Mouse (Mus musculus) midbrain, embryonic 15.5 days (tissue): ENCODE measurements at regions not wholly inside any gene's neighbourhood (a gene's known extent, or its start where the extent isn't known, plus 50 kb on each side); places are given as distances from the start of the nearest gene placed in this dataset.

ENCODE experiments used
- ATAC-seq: fragments of 200-750 bp; cut with Nextera tagmentation; replicated peaks from 2 replicates; pipeline ENCODE4 v1.8.0; 2017; ENCODE audit warnings: moderate TSS enrichment
- H3K27ac ChIP-seq: fragments of 300-500 bp; sonication (generic); 2 replicates; pipeline ENCODE4 v1.5.1; 2015; ENCODE audit warnings: mild to moderate bottlenecking, inconsistent platforms
- H3K27me3 ChIP-seq: fragments of 300-500 bp; sonication (generic); replicated peaks from 2 replicates; pipeline ENCODE4 v1.6.1; 2015; ENCODE audit warnings: inconsistent platforms
- H3K36me3 ChIP-seq: fragments of 300-500 bp; sonication (generic); replicated peaks from 2 replicates; pipeline ENCODE4 v1.6.1; 2015; ENCODE audit warnings: inconsistent platforms
- H3K4me1 ChIP-seq: fragments of 300-500 bp; sonication (generic); 2 replicates; pipeline ENCODE4 v1.6.1; 2015; ENCODE audit warnings: inconsistent platforms
- H3K4me2 ChIP-seq: fragments of 300-500 bp; sonication (generic); 2 replicates; pipeline ENCODE4 v1.6.1; 2015; ENCODE audit warnings: inconsistent platforms, mild to moderate bottlenecking, moderate library complexity
- H3K4me3 ChIP-seq: fragments of 300-500 bp; sonication (generic); 2 replicates; pipeline ENCODE4 v1.5.1; 2015; ENCODE audit warnings: mild to moderate bottlenecking, inconsistent platforms
- H3K9ac ChIP-seq: fragments of 300-500 bp; sonication (generic); 2 replicates; pipeline ENCODE4 v1.6.1; 2015; ENCODE audit warnings: mild to moderate bottlenecking, inconsistent platforms
- H3K9me3 ChIP-seq: fragments of 300-500 bp; sonication (generic); 2 replicates; pipeline ENCODE4 v1.6.1; 2016; ENCODE audit warnings: inconsistent platforms
- WGBS: fragments of 180-500 bp; shearing (Covaris S2); methylation state at CpG from one replicate; pipeline ENCODE4 v1.1.7; 2015; ENCODE audit warnings: mixed read lengths; 5-methylcytosine and 5-hydroxymethylcytosine counted together

DNA sequence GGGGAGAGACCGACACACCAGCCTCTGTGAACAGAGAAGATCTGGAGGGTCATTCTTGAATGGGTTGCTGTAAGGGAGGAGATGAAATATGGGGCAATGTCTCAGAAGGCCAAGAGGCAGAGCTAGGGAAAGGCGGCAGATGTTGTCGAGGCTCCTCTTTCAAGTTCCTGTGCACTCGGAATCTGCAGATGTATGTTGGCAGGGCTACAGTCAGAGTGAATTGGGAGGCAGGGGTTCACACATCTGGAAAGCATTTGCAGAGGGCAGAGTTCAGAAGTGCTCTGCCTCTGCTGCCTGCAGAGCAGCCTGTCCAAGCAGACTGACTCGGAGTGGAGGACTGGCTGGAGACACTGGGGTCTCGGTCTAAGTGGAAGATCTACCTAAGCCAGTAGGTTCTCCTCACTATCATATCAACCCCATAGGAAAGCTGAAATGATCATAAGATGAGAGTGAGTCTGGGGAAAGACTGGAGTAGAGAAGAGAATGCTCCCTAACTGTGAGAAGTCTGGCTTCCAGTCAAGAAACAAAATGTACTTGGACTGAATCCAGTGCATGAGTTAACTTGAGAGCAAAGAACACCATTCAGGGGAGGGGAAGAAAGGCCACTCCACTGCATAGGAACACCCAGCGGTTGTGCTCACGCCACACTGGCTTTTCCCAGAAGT is 68.1 kb upstream of the Cd180 start:
- peaks cover 9% of the 10 kb centered on the region; the same call in 1 of the 2 replicates for H3K4me1 ChIP-seq
- WGBS = 74% methylated on average over 8 of the region's 8 CpGs
- H3K4me2 ChIP-seq = no peak overlapping the region
- H3K9ac ChIP-seq = no peak overlapping the region
- H3K27me3 ChIP-seq = no peaks in the 10 kb centered on the region
- H3K27ac ChIP-seq = no peak overlapping the region
- no peak overlapping the region for H3K4me3 ChIP-seq
- H3K9me3 ChIP-seq = no peaks in the 10 kb centered on the region
- H3K36me3 ChIP-seq = no peaks in the 10 kb centered on the region
- ATAC-seq = 0 out of 2 replicates have a peak, but pooled peaks have one; percentile 21

GRCm38 (mm10) chr13:102625836-102626340 is 67.5 kb upstream of the Cd180 start:
- Histone ChIP-seq H3K4me1 (peaks cover 9% of the 10 kb centered on the region; the same call in 1 of the 2 replicates), H3K36me3 (no peaks in the 10 kb centered on the region), H3K9ac (no peak overlapping the region), H3K9me3 (no peaks in the 10 kb centered on the region), H3K27ac (no peak overlapping the region), H3K27me3 (no peaks in the 10 kb centered on the region), H3K4me3 (no peak overlapping the region), H3K4me2 (no peak overlapping the region)
- 71% methylated on average over 5 of the region's 5 CpGs for WGBS
- ATAC-seq = no peak

- Histone ChIP-seq H3K9ac (no peak overlapping the region), H3K27me3 (no peaks in the 10 kb centered on the region), H3K9me3 (no peaks in the 10 kb centered on the region), H3K27ac (no peak overlapping the region), H3K4me3 (no peak overlapping the region), H3K4me1 (peaks cover 9% of the 10 kb centered on the region; the same call in 1 of the 2 replicates), H3K4me2 (no peak overlapping the region), H3K36me3 (no peaks in the 10 kb centered on the region)
- WGBS = 59% methylated on average over 4 of the region's 4 CpGs
- 0 out of 2 replicates have a peak, but pooled peaks have one; percentile 21 for ATAC-seq
Measured at GRCm38 (mm10) chr13:102627786-102628185, 65.6 kb upstream of the Cd180 start.

DNA sequence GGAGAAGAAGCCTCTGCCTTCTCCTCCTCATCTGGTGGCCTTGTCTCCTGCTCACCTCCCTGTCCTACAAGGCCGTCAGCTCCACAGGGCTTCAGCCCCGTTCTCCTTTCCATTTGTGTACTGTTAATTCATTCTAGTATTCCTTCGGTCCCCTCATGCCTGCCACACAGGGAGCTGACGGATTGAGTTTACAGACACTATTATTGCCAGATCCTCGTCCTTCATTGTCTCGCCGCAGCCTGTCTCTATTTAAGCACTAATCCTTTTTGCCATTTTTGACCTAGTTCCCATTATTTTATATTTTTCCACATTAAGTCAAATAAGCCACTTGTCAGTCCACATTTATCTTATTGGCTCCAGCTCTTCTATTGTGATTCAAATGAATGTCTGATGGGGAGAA is 64.2 kb upstream of the Cd180 start:
- Histone ChIP-seq H3K4me3 (no peak overlapping the region), H3K9me3 (no peaks in the 10 kb centered on the region), H3K36me3 (no peaks in the 10 kb centered on the region), H3K4me1 (peaks cover 9% of the 10 kb centered on the region; the same call in 1 of the 2 replicates), H3K4me2 (peak overlapping the region; percentile 6; the same call in 1 of the 2 replicates), H3K27ac (no peak overlapping the region), H3K27me3 (peaks cover 6% of the 10 kb centered on the region), H3K9ac (no peak overlapping the region)
- ATAC-seq = no peak; the same call in 1 of the 2 replicates
- 19% methylated on average over 7 of the region's 7 CpGs for WGBS

GRCm38 (mm10) chr13:102634236-102634957 is 59.0 kb upstream of the Cd180 start:
- H3K27ac ChIP-seq = no peak overlapping the region
- no peak for ATAC-seq
- H3K36me3 ChIP-seq = no peaks in the 10 kb centered on the region
- WGBS = 94% methylated on average over 10 of the region's 10 CpGs
- H3K9ac ChIP-seq = no peak overlapping the region
- peaks cover 7% of the 10 kb centered on the region for H3K27me3 ChIP-seq
- H3K4me1 ChIP-seq = 0 out of 2 replicates have a peak, but pooled peaks cover 10% of the 10 kb centered on the region
- no peak overlapping the region for H3K4me2 ChIP-seq
- no peak overlapping the region for H3K4me3 ChIP-seq
- no peaks in the 10 kb centered on the region for H3K9me3 ChIP-seq

DNA sequence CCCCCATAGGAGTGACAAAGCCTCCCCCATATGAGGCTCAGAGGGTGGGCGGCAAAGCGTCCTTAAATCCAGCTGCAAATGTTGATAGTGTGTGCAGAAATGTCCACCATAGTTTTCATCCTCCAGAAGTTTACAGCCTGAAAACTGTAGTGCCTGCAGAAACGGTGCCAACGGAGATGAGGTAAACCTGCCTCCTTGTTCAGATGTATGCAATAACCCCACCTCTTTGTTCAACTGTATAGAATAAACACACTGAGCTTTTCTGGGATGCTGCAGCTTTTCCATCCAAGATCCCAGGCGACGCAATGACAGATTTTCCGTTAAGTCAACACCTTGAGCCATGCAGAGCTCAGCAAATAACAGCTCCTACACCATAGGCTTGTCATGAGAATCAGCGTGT is 57.3 kb upstream of the Cd180 start:
- Histone ChIP-seq H3K9me3 (no peaks in the 10 kb centered on the region), H3K4me3 (no peak overlapping the region), H3K27ac (no peak overlapping the region), H3K9ac (no peak overlapping the region), H3K27me3 (peaks cover 7% of the 10 kb centered on the region), H3K4me1 (0 out of 2 replicates have a peak, but pooled peaks cover 5% of the 10 kb centered on the region), H3K36me3 (no peaks in the 10 kb centered on the region), H3K4me2 (no peak overlapping the region)
- WGBS = 45% methylated on average over 8 of the region's 8 CpGs
- ATAC-seq = peak; percentile 58; the same call in 1 of the 2 replicates

GRCm38 (mm10) chr13:102637059-102637458 is 56.3 kb upstream of the Cd180 start:
- WGBS = 8% methylated on average over 5 of the region's 5 CpGs
- ATAC-seq = no peak
- peaks cover 7% of the 10 kb centered on the region for H3K27me3 ChIP-seq

GRCm38 (mm10) chr13:102639651-102640050 is 53.7 kb upstream of the Cd180 start:
- no peaks in the 10 kb centered on the region for H3K27me3 ChIP-seq
- WGBS = 94% methylated on average over 9 of the region's 9 CpGs

More at GRCm38 (mm10) chr13:102637059-102637458, 56.3 kb upstream of the Cd180 start:
- Histone ChIP-seq H3K4me2 (no peak overlapping the region), H3K27ac (no peak overlapping the region), H3K36me3 (no peaks in the 10 kb centered on the region), H3K9me3 (no peaks in the 10 kb centered on the region), H3K9ac (no peak overlapping the region), H3K4me1 (0 out of 2 replicates have a peak, but pooled peaks cover 5% of the 10 kb centered on the region), H3K4me3 (no peak overlapping the region)

GRCm38 (mm10) chr13:102640171-102640570 is 53.2 kb upstream of the Cd180 start:
- WGBS = 56% methylated on average over 3 of the region's 3 CpGs

More at GRCm38 (mm10) chr13:102639651-102640050, 53.7 kb upstream of the Cd180 start:
- peaks cover 12% of the 10 kb centered on the region; the same call in 1 of the 2 replicates for H3K4me1 ChIP-seq
- H3K4me3 ChIP-seq = no peak overlapping the region
- no peak overlapping the region for H3K27ac ChIP-seq
- ATAC-seq = no peak
- no peak overlapping the region for H3K4me2 ChIP-seq
- no peak overlapping the region for H3K9ac ChIP-seq
- no peaks in the 10 kb centered on the region for H3K9me3 ChIP-seq
- H3K36me3 ChIP-seq = no peaks in the 10 kb centered on the region

More at GRCm38 (mm10) chr13:102640171-102640570, 53.2 kb upstream of the Cd180 start:
- Histone ChIP-seq H3K27ac (no peak overlapping the region), H3K4me1 (peaks cover 15% of the 10 kb centered on the region), H3K36me3 (no peaks in the 10 kb centered on the region), H3K4me3 (no peak overlapping the region), H3K4me2 (no peak overlapping the region), H3K9me3 (no peaks in the 10 kb centered on the region), H3K27me3 (no peaks in the 10 kb centered on the region), H3K9ac (no peak overlapping the region)
- ATAC-seq = no peak
